ENCODE assay signal across 8 mouse cellular contexts in genomic region chr5:124187508-124188311, GRCm38 (mm10).
A peak's percentile ranks its signal among the peaks of the same experiment; 100 is the strongest.
DNase-seq lines count a peak whose midpoint lies in the region; ATAC-seq lines count a peak whose summit lies in the region.

No protein-coding gene starts in this region.

- WGBS in heart, embryonic 12.5 days, result 58% methylated on average over 12 of the region's 12 CpGs
- WGBS in hindbrain, embryonic 10.5 days, result 54% methylated on average over 12 of the region's 12 CpGs
- 62% methylated on average over 12 of the region's 12 CpGs for WGBS in limb, embryonic 10.5 days

- H3K27ac ChIP-seq in heart, embryonic 12.5 days (ENCODE audit: poor library complexity, severe bottlenecking), result peak overlapping the region; percentile 93
- H3K27ac ChIP-seq in hindbrain, embryonic 10.5 days, result peak overlapping the region; percentile 77
- H3K27ac ChIP-seq in limb, embryonic 10.5 days, result 0 out of 2 replicates have a peak overlapping the region, but pooled peaks have one; percentile 38

- H3K27me3 ChIP-seq in heart, embryonic 12.5 days (replicated peaks), result no peaks in the 10 kb centered on the region
- H3K27me3 ChIP-seq in hindbrain, embryonic 10.5 days (ENCODE audit: insufficient read depth, poor library complexity, severe bottlenecking), result peaks cover 38% of the 10 kb centered on the region
- peaks cover 36% of the 10 kb centered on the region for H3K27me3 ChIP-seq in limb, embryonic 10.5 days (ENCODE audit: low read depth, poor library complexity, severe bottlenecking)

- ATAC-seq in heart, embryonic 12.5 days (ENCODE audit: insufficient number of reproducible peaks, low FRiP score), result no peak

- no peaks in the 10 kb centered on the region for H3K36me3 ChIP-seq in heart, embryonic 12.5 days
- no peaks in the 10 kb centered on the region for H3K36me3 ChIP-seq in hindbrain, embryonic 10.5 days
- no peaks in the 10 kb centered on the region for H3K36me3 ChIP-seq in limb, embryonic 10.5 days

- H3K9me3 ChIP-seq in heart, embryonic 12.5 days (replicated peaks), result no peaks in the 10 kb centered on the region
- no peaks in the 10 kb centered on the region for H3K9me3 ChIP-seq in hindbrain, embryonic 10.5 days
- H3K9me3 ChIP-seq in limb, embryonic 10.5 days (replicated peaks), result no peaks in the 10 kb centered on the region

- H3K9ac ChIP-seq in heart, embryonic 12.5 days, result peak overlapping the region; percentile 70

- no peak overlapping the region for H3K4me3 ChIP-seq in heart, embryonic 12.5 days
- peak overlapping the region; percentile 35 for H3K4me3 ChIP-seq in hindbrain, embryonic 10.5 days
- peak overlapping the region; percentile 32; the same call in 1 of the 2 replicates for H3K4me3 ChIP-seq in limb, embryonic 10.5 days

- H3K4me2 ChIP-seq in heart, embryonic 12.5 days, result peak overlapping the region; percentile 58

- intact Hi-C loops in heart, postnatal 14 days (cut with DNase I), result no loop called here

- DNase-seq in heart, postnatal 14 days, result no peak
- DNase-seq in ZHBTc4 (ENCODE audit: low read depth, low spot score), result peak; percentile 29
- DNase-seq in hindbrain, embryonic 10.5 days (ENCODE audit: low spot score), result peak; percentile 33
- DNase-seq in limb, embryonic 10.5 days (ENCODE audit: low spot score), result no peak
- DNase-seq in right cerebral cortex, postnatal 10 days (ENCODE audit: low spot score in 2 of 2), result peak; percentile 75 to 87
- DNase-seq in urinary bladder, postnatal 36 days (ENCODE audit: low spot score in 2 of 2), result no peak
- DNase-seq in adrenal gland, postnatal 25 days, result no peak

- peaks cover 85% of the 10 kb centered on the region for H3K4me1 ChIP-seq in heart, embryonic 12.5 days (replicated peaks)
- H3K4me1 ChIP-seq in hindbrain, embryonic 10.5 days (replicated peaks), result peaks cover 70% of the 10 kb centered on the region
- peaks cover 47% of the 10 kb centered on the region for H3K4me1 ChIP-seq in limb, embryonic 10.5 days

Comparison
In these comparisons a context has a peak if more than half of its experiments do, and no peak if none do; other contexts are left out.
1. H3K27ac ChIP-seq: peak in every context shown above with its lines; median percentile 93 in heart, embryonic 12.5 days; 77 in hindbrain, embryonic 10.5 days; 38 in limb, embryonic 10.5 days.
2. DNase-seq: peak in ZHBTc4 (single experiment), hindbrain, embryonic 10.5 days (single experiment) and right cerebral cortex, postnatal 10 days (2 of 2); none in heart, postnatal 14 days (0 of 2), limb, embryonic 10.5 days (single experiment), urinary bladder, postnatal 36 days (0 of 2) and adrenal gland, postnatal 25 days (single experiment).